ENCODE assay signal across 8 mouse cellular contexts in genomic region chr9:116059156-116059555, GRCm38 (mm10).
DNase-seq lines count a peak whose midpoint lies in the region; ATAC-seq and TF ChIP-seq lines count a peak whose summit lies in the region.

No protein-coding gene starts in this region.

- H3K4me3 ChIP-seq in kidney, adult 2 months (ENCODE audit: insufficient read depth, low read depth, low read length) = no peak overlapping the region
- H3K4me3 ChIP-seq in forebrain, postnatal 0 days (ENCODE audit: low read depth, low read length) = no peak overlapping the region

- no peaks in the 10 kb centered on the region for H3K36me3 ChIP-seq in kidney, adult 2 months (ENCODE audit: control insufficient read depth, insufficient read depth, low read length)
- no peaks in the 10 kb centered on the region for H3K36me3 ChIP-seq in forebrain, postnatal 0 days (ENCODE audit: insufficient read depth)

- peak; percentile 58; the same call in 1 of the 2 replicates for ATAC-seq in forebrain, postnatal 0 days

- TF ChIP-seq POLR2A in kidney, adult 2 months (IDR thresholded peaks at IDR 0.05; ENCODE audit: low read depth, low read length) = no peak

- H3K9me3 ChIP-seq in forebrain, postnatal 0 days (ENCODE audit: low read length) = no peaks in the 10 kb centered on the region

- TF ChIP-seq CTCF in kidney, adult 2 months (conservative IDR thresholded peaks at IDR 0.05; ENCODE audit: insufficient read depth, insufficient read length, low read depth, low read length) = peak; percentile 28; the same call in 1 of the 2 replicates
- TF ChIP-seq CTCF in forebrain, postnatal 0 days (IDR thresholded peaks at IDR 0.05; ENCODE audit: low read depth) = peak; percentile 59

- DNase-seq in kidney, adult 2 months = no peak
- DNase-seq in kidney, adult 8-10 months = no peak
- peak; percentile 39 for DNase-seq in Muller cell, postnatal 12 days (ENCODE audit: inconsistent ontology term)
- DNase-seq in forebrain, postnatal 0 days = peak; percentile 36
- peak; percentile 48 for DNase-seq in naive thymus-derived CD4-positive, alpha-beta T cell, adult 2 months (ENCODE audit: low read depth)
- no peak for DNase-seq in left cerebral cortex, adult 8-10 months (ENCODE audit: low spot score in 2 of 2)
- DNase-seq in neural tube, embryonic 10.5 days (ENCODE audit: extremely low spot score, low spot score) = no peak
- no peak for DNase-seq in cerebellum, postnatal 36 days

- no peak overlapping the region for H3K27ac ChIP-seq in kidney, adult 2 months (ENCODE audit: insufficient read depth, low read depth, low read length)
- H3K27ac ChIP-seq in forebrain, postnatal 0 days (ENCODE audit: low read depth, low read length) = no peak overlapping the region

- 56% methylated on average over 4 of the region's 4 CpGs for WGBS in kidney, adult 2 months
- 49% methylated on average over 4 of the region's 4 CpGs for WGBS in forebrain, postnatal 0 days

- H3K4me2 ChIP-seq in forebrain, postnatal 0 days (ENCODE audit: low read depth) = no peak overlapping the region

- H3K4me1 ChIP-seq in kidney, adult 2 months (ENCODE audit: control insufficient read depth, insufficient read depth, low read length) = no peaks in the 10 kb centered on the region
- H3K4me1 ChIP-seq in forebrain, postnatal 0 days (ENCODE audit: insufficient read depth) = no peaks in the 10 kb centered on the region

- no peak overlapping the region for H3K9ac ChIP-seq in forebrain, postnatal 0 days

- H3K27me3 ChIP-seq in kidney, adult 2 months (replicated peaks; ENCODE audit: control insufficient read depth, insufficient read depth, low read length) = no peaks in the 10 kb centered on the region
- no peaks in the 10 kb centered on the region for H3K27me3 ChIP-seq in forebrain, postnatal 0 days (ENCODE audit: insufficient read depth, low read length)

Comparison
In these comparisons a context has a peak if more than half of its experiments do, and no peak if none do; other contexts are left out.
1. DNase-seq: peak in Muller cell, postnatal 12 days (single experiment), forebrain, postnatal 0 days (single experiment) and naive thymus-derived CD4-positive, alpha-beta T cell, adult 2 months (single experiment); none in kidney, adult 2 months (single experiment), kidney, adult 8-10 months (0 of 2), left cerebral cortex, adult 8-10 months (0 of 2), neural tube, embryonic 10.5 days (single experiment) and cerebellum, postnatal 36 days (0 of 2).